Mouse (Mus musculus) right cerebral cortex, adult 2 months (tissue): ENCODE results near the gene Eya3.
"Not testable (repeated sequence)": the region's sequence is repeated elsewhere in the genome, so short reads cannot be mapped to it uniquely, and the experiment has no call there.

Experiments used
- DNase-seq, 2 experiments: peaks; one replicate each; pipeline ENCODE4 v3.0.0; 2021 to 2022; ENCODE audit warnings: low spot score in 2 of 2

Gene Eya3

GRCm38 (mm10) chr4:132743992-132744911, 105.5 kb downstream of the Eya3 start:
- DNase-seq: peak; percentile 64 to 67

GRCm38 (mm10) chr4:132746911-132747517, 108.2 kb downstream of the Eya3 start:
- no peak for DNase-seq

GRCm38 (mm10) chr4:132747664-132748259, 109.0 kb downstream of the Eya3 start:
- DNase-seq: no peak

- DNase-seq: no peak
Measured at GRCm38 (mm10) chr4:132748778-132749177, 110.0 kb downstream of the Eya3 start.

GRCm38 (mm10) chr4:132749258-132749982, 110.6 kb downstream of the Eya3 start:
- no peak for DNase-seq

GRCm38 (mm10) chr4:132752992-132753391, 114.2 kb downstream of the Eya3 start:
- no peak for DNase-seq

GRCm38 (mm10) chr4:132756974-132757373, 118.2 kb downstream of the Eya3 start, which contains the start of gene Smpdl3b:
Smpdl3b (minus strand) TSS chr4:132757252.
- DNase-seq: peak; percentile 82 to 84

GRCm38 (mm10) chr4:132757633-132758351, 119.0 kb downstream of the Eya3 start:
- peak; percentile 24 to 52 for DNase-seq

- no peak for DNase-seq
Measured at GRCm38 (mm10) chr4:132760296-132760695, 121.5 kb downstream of the Eya3 start.

- DNase-seq: no peak
Measured at GRCm38 (mm10) chr4:132762602-132763001, 123.8 kb downstream of the Eya3 start.

- not testable (repeated sequence) for DNase-seq
Measured at GRCm38 (mm10) chr4:132763125-132763524, 124.3 kb downstream of the Eya3 start.

GRCm38 (mm10) chr4:132767914-132768876, 129.4 kb downstream of the Eya3 start, which contains the start of gene Rpa2:
Rpa2 (plus strand) TSS chr4:132768332.
- DNase-seq: peak; percentile 99 to 100

GRCm38 (mm10) chr4:132771776-132772175, 133.0 kb downstream of the Eya3 start:
- no peak for DNase-seq
